Mouse (Mus musculus) G1E (cell line): ENCODE measurements around the gene Tspan3. TPM values are rescaled to one million over a fixed set of nuclear protein-coding genes. Genes with fewer than 3 reads are reported as not detected.

Experiments
- ATAC-seq: 2 replicates; pipeline ENCODE4 v1.8.0; 2016; ENCODE audit warnings: mild to moderate bottlenecking; ENCODE audit not compliant: insufficient number of reproducible peaks, poor library complexity, low FRiP score, severe bottlenecking; ENCODE audit errors: extremely low read depth
- DNase-seq: peaks from one replicate; pipeline ENCODE4 v3.0.0; 2012; ENCODE audit warnings: low spot score
- H3K27me3 ChIP-seq: 2 replicates; pipeline ENCODE4 v1.6.1; 2012; ENCODE audit warnings: mild to moderate bottlenecking, low read length, inconsistent platforms; ENCODE audit not compliant: insufficient read depth
- H3K36me3 ChIP-seq: replicated peaks from 2 replicates; pipeline ENCODE3; 2012; ENCODE audit warnings: mild to moderate bottlenecking, inconsistent platforms
- H3K4me1 ChIP-seq: 2 replicates; pipeline ENCODE4 v1.6.1; 2012; ENCODE audit warnings: low read depth, low read length, inconsistent platforms, mixed read lengths; ENCODE audit not compliant: insufficient read depth
- H3K4me3 ChIP-seq: 2 replicates; pipeline ENCODE4 v1.5.1; 2012; ENCODE audit warnings: low read depth, mild to moderate bottlenecking, inconsistent platforms, low read length, moderate library complexity, mixed read lengths
- H3K9me3 ChIP-seq: replicated peaks from 2 replicates; pipeline ENCODE4 v1.6.1; 2012; ENCODE audit warnings: inconsistent platforms
- CTCF ChIP-seq: IDR thresholded peaks from 2 replicates; pipeline ENCODE4 v1.5.1; 2012; ENCODE audit warnings: low read depth, low read length, inconsistent platforms, mixed read lengths
- GATA1 ChIP-seq: IDR thresholded peaks from 2 replicates; pipeline ENCODE4 v1.6.1; 2012; ENCODE audit warnings: borderline replicate concordance, low read length, inconsistent platforms, mixed read lengths
- GATA2 ChIP-seq: IDR thresholded peaks from 2 replicates; pipeline ENCODE4 v1.6.1; 2012; ENCODE audit warnings: low read depth, low read length, inconsistent platforms, borderline replicate concordance
- POLR2AphosphoS5 ChIP-seq: IDR thresholded peaks from 2 replicates; pipeline ENCODE4 v1.6.1; 2012; ENCODE audit warnings: low read depth, low read length, inconsistent platforms; ENCODE audit not compliant: insufficient replicate concordance
- TAL1 ChIP-seq: conservative IDR thresholded peaks from 2 replicates; pipeline ENCODE4 v1.6.1; 2012; ENCODE audit warnings: low read depth, low read length, inconsistent platforms, mixed read lengths
- polyA plus RNA-seq: library from polyadenylated mRNA; stranded (reverse); fragments of >175 nt; gene quantifications from 2 replicates; pipeline ENCODE4 v1.2.3, GENCODE M21; 2012
- total RNA-seq, 2 experiments: library from RNA; stranded (forward) in 1 of 2; stranded (reverse) in 1 of 2; fragments of 200-1000 nt in 1 of 2; fragments of >200 nt in 1 of 2; fragmentation: Nextera tagmentation in 1 of 2; gene quantifications; 2 replicates each; pipeline ENCODE4 v1.2.3; 2014 to 2017

Tspan3 gene
- total and polyA plus RNA-seq, 3 experiments, result 0.33 TPM; not detected in 2

GRCm38 (mm10) chr9:56146326-56146923, 18.9 kb downstream of the Tspan3 start:
- no peak for ATAC-seq
- no peak for DNase-seq
- Histone ChIP-seq H3K4me3 (no peak overlapping the region), H3K9me3 (no peaks in the 10 kb centered on the region), H3K4me1 (no peaks in the 10 kb centered on the region), H3K36me3 (no peaks in the 10 kb centered on the region), H3K27me3 (peaks cover 13% of the 10 kb centered on the region)
- TF ChIP-seq GATA2 (no peak), TAL1 (no peak), POLR2AphosphoS5 (no peak), CTCF (no peak), GATA1 (no peak)

- Histone ChIP-seq H3K4me1 (no peaks in the 10 kb centered on the region), H3K9me3 (no peaks in the 10 kb centered on the region), H3K36me3 (no peaks in the 10 kb centered on the region), H3K27me3 (peaks cover 13% of the 10 kb centered on the region), H3K4me3 (no peak overlapping the region)
- TF ChIP-seq GATA2, result no peak
- no peak for TF ChIP-seq TAL1
- TF ChIP-seq GATA1, result no peak
- TF ChIP-seq CTCF, result no peak
- no peak for TF ChIP-seq POLR2AphosphoS5
- ATAC-seq (no peak), DNase-seq (no peak)
These were observed 20.8 kb downstream of the Tspan3 start for GRCm38 (mm10) chr9:56144366-56145003.

- no peak for TF ChIP-seq GATA2
- TF ChIP-seq TAL1, result no peak
- TF ChIP-seq CTCF, result no peak
- no peak for TF ChIP-seq GATA1
- ATAC-seq, result no peak
- Histone ChIP-seq H3K9me3 (no peaks in the 10 kb centered on the region), H3K4me1 (no peaks in the 10 kb centered on the region), H3K36me3 (no peaks in the 10 kb centered on the region), H3K4me3 (no peak overlapping the region), H3K27me3 (peaks cover 8% of the 10 kb centered on the region)
- DNase-seq, result no peak
These were observed 23.5 kb downstream of the Tspan3 start for GRCm38 (mm10) chr9:56141776-56142175.

- no peaks in the 10 kb centered on the region for H3K4me1 ChIP-seq
- ATAC-seq, result no peak
- H3K9me3 ChIP-seq, result no peaks in the 10 kb centered on the region
- TF ChIP-seq GATA1 (no peak), CTCF (no peak), POLR2AphosphoS5 (no peak), GATA2 (no peak), TAL1 (no peak)
- DNase-seq, result no peak
- H3K36me3 ChIP-seq, result no peaks in the 10 kb centered on the region
- peaks cover 5% of the 10 kb centered on the region; the same call in 1 of the 2 replicates for H3K27me3 ChIP-seq
- H3K4me3 ChIP-seq, result no peak overlapping the region
These were observed 29.6 kb downstream of the Tspan3 start for GRCm38 (mm10) chr9:56135590-56136197.

GRCm38 (mm10) chr9:56134614-56135013, 30.7 kb downstream of the Tspan3 start:
- H3K27me3 ChIP-seq, result peaks cover 5% of the 10 kb centered on the region; the same call in 1 of the 2 replicates
- ATAC-seq, result no peak

GRCm38 (mm10) chr9:56133970-56134369, 31.3 kb downstream of the Tspan3 start:
- Histone ChIP-seq H3K36me3 (no peaks in the 10 kb centered on the region), H3K9me3 (no peaks in the 10 kb centered on the region), H3K27me3 (peaks cover 6% of the 10 kb centered on the region; the same call in 1 of the 2 replicates), H3K4me3 (no peak overlapping the region), H3K4me1 (no peaks in the 10 kb centered on the region)
- DNase-seq (no peak), ATAC-seq (no peak)
- TF ChIP-seq GATA1 (no peak), GATA2 (no peak)

More at GRCm38 (mm10) chr9:56134614-56135013, 30.7 kb downstream of the Tspan3 start:
- H3K4me3 ChIP-seq, result no peak overlapping the region
- H3K36me3 ChIP-seq, result no peaks in the 10 kb centered on the region
- no peaks in the 10 kb centered on the region for H3K9me3 ChIP-seq
- no peak for DNase-seq
- no peaks in the 10 kb centered on the region for H3K4me1 ChIP-seq
- TF ChIP-seq GATA2 (no peak), GATA1 (no peak), CTCF (no peak), POLR2AphosphoS5 (no peak), TAL1 (no peak)
